Mouse (Mus musculus) C2C12 (cell line): ENCODE results near the gene Clint1. TPM values are rescaled to one million over a fixed set of nuclear protein-coding genes. Genes with fewer than 3 reads are reported as not detected.

ENCODE experiments used
- H3K27me3 ChIP-seq: one replicate; pipeline ENCODE4 v1.6.1; 2011; ENCODE audit not compliant: control insufficient read depth, insufficient read depth, insufficient read length
- H3K36me3 ChIP-seq: one replicate; pipeline ENCODE4 v1.6.1; 2011; ENCODE audit not compliant: control insufficient read depth, insufficient read depth
- H3K4me3 ChIP-seq: one replicate; pipeline ENCODE4 v1.5.1; 2011; ENCODE audit warnings: mild to moderate bottlenecking, control low read depth; ENCODE audit not compliant: poor library complexity, insufficient read depth, severe bottlenecking
- H3K79me2 ChIP-seq: one replicate; pipeline ENCODE4 v1.6.1; 2011; ENCODE audit not compliant: control insufficient read depth, insufficient read depth
- H3K79me3 ChIP-seq: one replicate; pipeline ENCODE4 v1.6.1; 2011; ENCODE audit warnings: low read depth, control low read depth
- H3ac ChIP-seq: one replicate; pipeline ENCODE3; 2011; ENCODE audit warnings: low read depth; ENCODE audit not compliant: control insufficient read depth, insufficient read length
- CEBPB ChIP-seq: IDR thresholded peaks from one replicate; pipeline ENCODE4 v1.6.1; 2011; ENCODE audit warnings: low read depth, mild to moderate bottlenecking, control low read depth, moderate library complexity
- CTCF ChIP-seq: IDR thresholded peaks from one replicate; pipeline ENCODE4 v1.5.1; 2011; ENCODE audit not compliant: control insufficient read depth, insufficient read depth, insufficient read length
- FOSL1 ChIP-seq: IDR thresholded peaks from one replicate; pipeline ENCODE4 v1.8.0; 2011; ENCODE audit warnings: mild to moderate bottlenecking, low read length; ENCODE audit not compliant: poor library complexity, insufficient read depth, severe bottlenecking
- MAX ChIP-seq: IDR thresholded peaks from one replicate; pipeline ENCODE4 v1.6.1; 2011; ENCODE audit warnings: mild to moderate bottlenecking, control low read depth
- MYOD1 ChIP-seq: IDR thresholded peaks from one replicate; pipeline ENCODE4 v1.6.1; 2011; ENCODE audit warnings: low read depth; ENCODE audit not compliant: control insufficient read depth, insufficient read length
- MYOG ChIP-seq: IDR thresholded peaks from one replicate; pipeline ENCODE4 v1.6.1; 2011; ENCODE audit not compliant: control insufficient read depth, insufficient read length; ENCODE audit errors: extremely low read depth
- USF1 ChIP-seq: IDR thresholded peaks from one replicate; pipeline ENCODE4 v1.6.1; 2011; ENCODE audit warnings: low read depth, mild to moderate bottlenecking, control low read depth, moderate library complexity
- polyA plus RNA-seq: library from polyadenylated mRNA; unstranded; fragments of >200 nt; fragmentation: generic; extraction: Trizol; gene quantifications from one replicate; pipeline ENCODE4 v1.2.1, GENCODE M21; 2012; ENCODE audit warnings: missing spikeins

Gene Clint1
- polyA plus RNA-seq, 1 experiment: 31.9 TPM

- H3K79me2 ChIP-seq: peaks cover 72% of the 10 kb centered on the region
- peaks cover 65% of the 10 kb centered on the region for H3K79me3 ChIP-seq
- H3K36me3 ChIP-seq: peaks cover 22% of the 10 kb centered on the region
- no peak overlapping the region for H3ac ChIP-seq
- H3K4me3 ChIP-seq: no peak overlapping the region
- TF ChIP-seq USF1: no peak
- no peak for TF ChIP-seq MYOG
- no peak for TF ChIP-seq MAX
- no peak for TF ChIP-seq CTCF
- TF ChIP-seq FOSL1: no peak
- no peak for TF ChIP-seq MYOD1
- TF ChIP-seq CEBPB: no peak
- H3K27me3 ChIP-seq: no peaks in the 10 kb centered on the region
Measured at GRCm38 (mm10) chr11:45853916-45854315, 2.1 kb downstream of the Clint1 start.

- Histone ChIP-seq H3K27me3 (no peaks in the 10 kb centered on the region), H3K79me2 (peaks cover 76% of the 10 kb centered on the region), H3K36me3 (peaks cover 22% of the 10 kb centered on the region), H3K79me3 (peaks cover 69% of the 10 kb centered on the region), H3ac (no peak overlapping the region), H3K4me3 (no peak overlapping the region)
- TF ChIP-seq CTCF: no peak
- TF ChIP-seq USF1: no peak
- TF ChIP-seq CEBPB: no peak
- no peak for TF ChIP-seq MYOD1
- TF ChIP-seq FOSL1: no peak
- TF ChIP-seq MAX: no peak
- TF ChIP-seq MYOG: no peak
Measured at GRCm38 (mm10) chr11:45854381-45854780, 2.5 kb downstream of the Clint1 start.

GRCm38 (mm10) chr11:45855407-45856148, 3.7 kb downstream of the Clint1 start:
- Histone ChIP-seq H3K79me3 (peaks cover 81% of the 10 kb centered on the region), H3K4me3 (no peak overlapping the region), H3K27me3 (no peaks in the 10 kb centered on the region), H3K36me3 (peaks cover 26% of the 10 kb centered on the region), H3ac (no peak overlapping the region), H3K79me2 (peaks cover 88% of the 10 kb centered on the region)
- TF ChIP-seq USF1 (no peak), MYOG (no peak), MAX (no peak), FOSL1 (no peak), CEBPB (no peak), CTCF (no peak), MYOD1 (no peak)

GRCm38 (mm10) chr11:45856149-45856516, 4.3 kb downstream of the Clint1 start:
- Histone ChIP-seq H3K27me3 (no peaks in the 10 kb centered on the region), H3K79me2 (peaks cover 94% of the 10 kb centered on the region), H3K79me3 (peaks cover 86% of the 10 kb centered on the region), H3K36me3 (peaks cover 32% of the 10 kb centered on the region), H3ac (no peak overlapping the region), H3K4me3 (no peak overlapping the region)
- TF ChIP-seq FOSL1: no peak
- TF ChIP-seq MYOG: no peak
- no peak for TF ChIP-seq USF1
- TF ChIP-seq CTCF: no peak
- TF ChIP-seq CEBPB: no peak
- no peak for TF ChIP-seq MYOD1
- TF ChIP-seq MAX: no peak

DNA sequence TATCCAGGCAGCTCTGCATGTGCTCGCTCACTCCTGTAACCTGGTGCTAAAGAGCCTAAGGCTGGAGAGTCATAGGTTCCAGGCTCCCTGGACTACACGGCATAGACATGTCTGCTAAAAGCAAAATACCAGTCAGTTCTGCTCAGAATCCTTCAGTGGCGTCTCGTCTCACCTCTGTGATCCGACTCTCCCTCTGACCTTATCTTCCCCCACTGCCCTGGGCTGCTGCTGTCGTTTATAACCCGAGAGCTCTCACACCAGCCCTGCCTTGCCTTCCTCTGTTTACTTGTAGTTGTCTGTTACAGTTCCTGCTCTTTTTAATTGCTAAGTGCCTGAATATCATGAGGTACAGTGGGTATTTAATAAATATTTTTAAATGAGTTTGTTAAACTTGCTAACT, 9.5 kb downstream of the Clint1 start:
- Histone ChIP-seq H3K79me3 (peaks cover 93% of the 10 kb centered on the region), H3ac (no peak overlapping the region), H3K27me3 (no peaks in the 10 kb centered on the region), H3K79me2 (peaks cover 100% of the 10 kb centered on the region), H3K36me3 (peaks cover 29% of the 10 kb centered on the region), H3K4me3 (no peak overlapping the region)
- TF ChIP-seq MYOG: no peak
- no peak for TF ChIP-seq USF1
- TF ChIP-seq CEBPB: no peak
- no peak for TF ChIP-seq CTCF
- TF ChIP-seq MYOD1: no peak
- TF ChIP-seq MAX: no peak
- no peak for TF ChIP-seq FOSL1

DNA sequence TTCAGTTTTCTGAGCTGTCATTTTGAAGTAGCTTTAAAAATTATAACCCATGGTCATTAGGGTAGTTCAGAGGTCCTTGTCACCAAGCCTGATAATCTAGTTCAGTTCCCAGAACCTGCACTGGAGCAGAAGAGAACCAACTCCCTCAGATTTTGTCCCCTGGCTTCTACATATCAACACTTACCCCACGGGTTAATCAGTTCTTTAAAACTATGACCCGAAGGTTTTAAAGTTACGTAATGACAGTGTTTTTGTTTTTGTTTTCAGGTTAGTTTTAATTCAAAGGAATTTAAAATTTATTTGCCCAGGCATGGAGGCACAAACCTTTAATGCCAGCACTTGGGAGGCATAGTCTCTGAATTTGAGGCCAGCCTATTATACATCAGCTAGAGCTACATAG, 12.6 kb downstream of the Clint1 start:
- TF ChIP-seq CEBPB: no peak
- TF ChIP-seq CTCF: no peak
- TF ChIP-seq MAX: no peak
- no peak for TF ChIP-seq MYOD1
- no peak for TF ChIP-seq USF1
- Histone ChIP-seq H3K79me3 (peaks cover 87% of the 10 kb centered on the region), H3K36me3 (peaks cover 29% of the 10 kb centered on the region), H3ac (no peak overlapping the region), H3K27me3 (no peaks in the 10 kb centered on the region), H3K79me2 (peaks cover 100% of the 10 kb centered on the region), H3K4me3 (no peak overlapping the region)
